Mouse (Mus musculus) heart, postnatal 0 days (tissue): ENCODE results near the gene Ptafr.

Source experiments
- CTCF ChIP-seq: IDR thresholded peaks from 2 replicates; pipeline ENCODE4 v1.5.1; 2016; ENCODE audit warnings: antibody characterized with exemption, control low read depth, low read depth
- EP300 ChIP-seq: IDR thresholded peaks from 2 replicates; pipeline ENCODE4 v1.6.1; 2016; ENCODE audit warnings: antibody characterized with exemption, low read depth

DNA sequence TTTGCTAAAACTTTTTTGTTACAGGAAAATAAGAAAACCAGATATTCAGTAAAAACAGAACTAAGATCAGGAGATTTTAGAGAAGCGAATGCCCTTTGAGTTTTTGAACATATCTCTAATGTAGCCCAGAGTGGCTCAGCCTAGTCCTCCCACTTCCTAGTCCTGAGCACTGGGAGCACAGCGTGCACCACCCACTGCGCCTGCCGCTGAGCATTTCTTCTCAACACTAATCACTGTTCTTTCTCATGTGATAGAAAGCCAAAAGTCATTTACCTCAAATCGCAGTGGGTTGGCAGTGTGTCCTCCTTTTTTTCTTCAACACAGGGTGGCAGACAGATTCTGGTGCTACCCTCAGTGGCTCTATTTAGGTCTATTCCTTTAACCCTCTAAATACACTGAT, 24.4 kb upstream of the Ptafr start:
- TF ChIP-seq CTCF, result no peak
- TF ChIP-seq EP300, result no peak
